8 mouse cellular contexts compared by ENCODE assay signal in the genomic region with DNA sequence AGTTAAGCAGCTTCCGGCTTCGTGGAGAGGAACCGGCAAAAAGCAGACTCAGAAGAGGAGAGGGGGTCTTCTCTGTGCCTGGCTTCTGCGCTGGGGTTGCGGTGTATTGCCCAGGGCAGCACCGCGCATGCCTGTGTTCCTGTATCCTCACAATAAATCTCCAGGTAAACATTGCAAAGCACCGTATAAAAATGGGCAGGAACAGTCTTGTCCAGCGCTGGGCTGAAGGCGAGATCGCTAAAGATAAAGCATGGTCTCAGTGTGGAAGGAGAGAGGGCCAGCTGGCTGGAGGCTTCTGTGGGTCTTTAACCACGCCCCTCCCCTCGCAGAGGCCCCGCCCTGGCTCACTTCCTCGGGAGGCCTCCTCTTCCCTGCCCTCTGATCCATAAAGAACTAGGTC.
DNase-seq lines count a peak whose midpoint lies in the region; ATAC-seq and TF ChIP-seq lines count a peak whose summit lies in the region.

No protein-coding gene starts in this region.

- H3K4me1 ChIP-seq in E14TG2a.4 (replicated peaks; ENCODE audit: low read depth, low read length): peaks cover 41% of the 10 kb centered on the region
- peaks cover 5% of the 10 kb centered on the region; the same call in 1 of the 2 replicates for H3K4me1 ChIP-seq in forebrain, embryonic 16.5 days (replicated peaks; ENCODE audit: control insufficient read depth, insufficient read depth, low read length)
- H3K4me1 ChIP-seq in intestine, embryonic 16.5 days (ENCODE audit: control insufficient read depth, insufficient read depth, low read length): peaks cover 4% of the 10 kb centered on the region
- peaks cover 10% of the 10 kb centered on the region for H3K4me1 ChIP-seq in liver, embryonic 15.5 days (replicated peaks)
- peaks cover 25% of the 10 kb centered on the region for H3K4me1 ChIP-seq in neural tube, embryonic 13.5 days (replicated peaks)

- peak overlapping the region; percentile 62 for H3K4me3 ChIP-seq in E14TG2a.4 (replicated peaks; ENCODE audit: low read length)
- H3K4me3 ChIP-seq in forebrain, embryonic 16.5 days (replicated peaks; ENCODE audit: low read length): peak overlapping the region; percentile 40
- H3K4me3 ChIP-seq in intestine, embryonic 16.5 days (ENCODE audit: low read length): peak overlapping the region; percentile 45
- H3K4me3 ChIP-seq in liver, embryonic 15.5 days (replicated peaks): 0 out of 2 replicates have a peak overlapping the region, but pooled peaks have one; percentile 4
- peak overlapping the region; percentile 37 for H3K4me3 ChIP-seq in neural tube, embryonic 13.5 days

- H3K27ac ChIP-seq in forebrain, embryonic 16.5 days (ENCODE audit: low read length): no peak overlapping the region
- H3K27ac ChIP-seq in intestine, embryonic 16.5 days (ENCODE audit: low read length): no peak overlapping the region
- H3K27ac ChIP-seq in liver, embryonic 15.5 days (replicated peaks): no peak overlapping the region
- no peak overlapping the region for H3K27ac ChIP-seq in neural tube, embryonic 13.5 days (replicated peaks)

- H3K27me3 ChIP-seq in E14TG2a.4 (ENCODE audit: insufficient read depth, low read length): peaks cover 25% of the 10 kb centered on the region
- peaks cover 6% of the 10 kb centered on the region for H3K27me3 ChIP-seq in forebrain, embryonic 16.5 days (replicated peaks; ENCODE audit: control insufficient read depth, insufficient read depth, low read length)
- H3K27me3 ChIP-seq in intestine, embryonic 16.5 days (replicated peaks; ENCODE audit: control insufficient read depth, insufficient read depth, low read length): 0 out of 2 replicates have a peak, but pooled peaks cover 2% of the 10 kb centered on the region
- peaks cover 14% of the 10 kb centered on the region for H3K27me3 ChIP-seq in liver, embryonic 15.5 days
- H3K27me3 ChIP-seq in neural tube, embryonic 13.5 days: peaks cover 11% of the 10 kb centered on the region

- peak overlapping the region; percentile 49 for H3K9ac ChIP-seq in forebrain, embryonic 16.5 days (replicated peaks; ENCODE audit: low read depth, low read length)
- H3K9ac ChIP-seq in intestine, embryonic 16.5 days (ENCODE audit: low read depth, low read length): peak overlapping the region; percentile 62
- no peak overlapping the region for H3K9ac ChIP-seq in liver, embryonic 15.5 days
- H3K9ac ChIP-seq in neural tube, embryonic 13.5 days: peak overlapping the region; percentile 55

- ATAC-seq in forebrain, embryonic 16.5 days: peak; percentile 70
- ATAC-seq in intestine, embryonic 16.5 days: peak; percentile 89
- ATAC-seq in liver, embryonic 15.5 days (ENCODE audit: insufficient read depth): no peak
- peak; percentile 77 for ATAC-seq in neural tube, embryonic 13.5 days (ENCODE audit: low read depth)

- peak overlapping the region; percentile 68 for H3K4me2 ChIP-seq in forebrain, embryonic 16.5 days (ENCODE audit: low read length)
- H3K4me2 ChIP-seq in intestine, embryonic 16.5 days (ENCODE audit: low read depth, low read length): peak overlapping the region; percentile 90
- H3K4me2 ChIP-seq in liver, embryonic 15.5 days: peak overlapping the region; percentile 57
- peak overlapping the region; percentile 68 for H3K4me2 ChIP-seq in neural tube, embryonic 13.5 days

- peak; percentile 72 for DNase-seq in ZHBTc4 (ENCODE audit: low read depth, low spot score)
- no peak for DNase-seq in right cerebral cortex, postnatal 10 days (ENCODE audit: low spot score in 2 of 2)
- DNase-seq in left cerebral cortex, adult 8-10 months (ENCODE audit: low spot score in 2 of 2): no peak

- WGBS in forebrain, embryonic 16.5 days: 2% methylated on average over 15 of the region's 15 CpGs
- under 1% methylated on average over 15 of the region's 15 CpGs for WGBS in intestine, embryonic 16.5 days
- 4% methylated on average over 15 of the region's 15 CpGs for WGBS in liver, embryonic 15.5 days (ENCODE audit: insufficient replicate concordance)
- 1% methylated on average over 15 of the region's 15 CpGs for WGBS in neural tube, embryonic 13.5 days

- no peak for TF ChIP-seq CTCF in E14TG2a.4 (conservative IDR thresholded peaks at IDR 0.05; ENCODE audit: low read length)

- no peaks in the 10 kb centered on the region for H3K36me3 ChIP-seq in E14TG2a.4 (ENCODE audit: insufficient read depth, low read length)
- no peaks in the 10 kb centered on the region for H3K36me3 ChIP-seq in forebrain, embryonic 16.5 days (ENCODE audit: control insufficient read depth, insufficient read depth)
- no peaks in the 10 kb centered on the region for H3K36me3 ChIP-seq in intestine, embryonic 16.5 days (ENCODE audit: control insufficient read depth, insufficient read depth, low read length)
- H3K36me3 ChIP-seq in liver, embryonic 15.5 days (replicated peaks): no peaks in the 10 kb centered on the region
- H3K36me3 ChIP-seq in neural tube, embryonic 13.5 days: no peaks in the 10 kb centered on the region

- peaks cover 2% of the 10 kb centered on the region for H3K9me3 ChIP-seq in E14TG2a.4 (ENCODE audit: low read length)
- H3K9me3 ChIP-seq in forebrain, embryonic 16.5 days (ENCODE audit: control insufficient read depth, low read length): no peaks in the 10 kb centered on the region
- no peaks in the 10 kb centered on the region for H3K9me3 ChIP-seq in intestine, embryonic 16.5 days (ENCODE audit: control insufficient read depth, low read length)
- no peaks in the 10 kb centered on the region for H3K9me3 ChIP-seq in liver, embryonic 15.5 days (replicated peaks)
- H3K9me3 ChIP-seq in neural tube, embryonic 13.5 days: no peaks in the 10 kb centered on the region

Comparison
In these comparisons a context has a peak if more than half of its experiments do, and no peak if none do; other contexts are left out.
1. H3K4me3 ChIP-seq: peak in every context shown above with its lines; median percentile 62 in E14TG2a.4; 45 in intestine, embryonic 16.5 days; 40 in forebrain, embryonic 16.5 days; 37 in neural tube, embryonic 13.5 days; 4 in liver, embryonic 15.5 days.